Mouse (Mus musculus) adrenal gland, postnatal 10 days (tissue): Measurements from ENCODE around the gene Adh6b. TPM values are rescaled to one million over a fixed set of nuclear protein-coding genes. Genes with fewer than 3 reads are reported as not detected.

Experiments
- DNase-seq: peaks from one replicate; pipeline ENCODE4 v3.0.0; 2021; ENCODE audit warnings: mixed read lengths
- long read RNA-seq, 2 experiments: library from polyadenylated mRNA; stranded (forward); transcript quantifications; one replicate each; pipeline ENCODE4 v2.0.0; 2021
- total RNA-seq, 2 experiments: library from RNA; stranded (reverse); gene quantifications; 2 replicates each; pipeline ENCODE4 v1.2.3; 2021

Gene Adh6b
- total RNA-seq, result 1 to 10 TPM; 1.1 to 1.2 TPM
- long read RNA-seq, experiment 1, partial matches to known transcripts, result 0 of 1 reads
- long read RNA-seq, experiment 1, other reads (novel, unspliced or antisense), result 0 of 1 reads
- long read RNA-seq, experiment 2, partial matches to known transcripts, result 1 of 1 reads
- long read RNA-seq, experiment 2, other reads (novel, unspliced or antisense), result 0 of 1 reads

- no peak for DNase-seq
These were observed at the start of gene Adh6b for GRCm38 (mm10) chr3:138341471-138341870. Adh6b (plus strand) TSS chr3:138341775.

- peak; percentile 49 for DNase-seq
These were observed 48.2 kb upstream of the Adh6b start for GRCm38 (mm10) chr3:138293298-138293895.

- DNase-seq, result no peak
These were observed 41.4 kb upstream of the Adh6b start for GRCm38 (mm10) chr3:138300130-138300529.

GRCm38 (mm10) chr3:138302676-138303075 lies 38.9 kb upstream of the Adh6b start:
- no peak for DNase-seq

GRCm38 (mm10) chr3:138303771-138304488 lies 37.6 kb upstream of the Adh6b start:
- no peak for DNase-seq

- DNase-seq, result no peak
These were observed 37.1 kb upstream of the Adh6b start for GRCm38 (mm10) chr3:138304489-138304871.

- DNase-seq, result no peak
These were observed 35.9 kb upstream of the Adh6b start for GRCm38 (mm10) chr3:138305486-138306289.

GRCm38 (mm10) chr3:138306290-138306683 lies 35.3 kb upstream of the Adh6b start:
- DNase-seq, result no peak

- DNase-seq, result no peak
These were observed 31.7 kb upstream of the Adh6b start for GRCm38 (mm10) chr3:138309910-138310309.

- DNase-seq, result no peak
These were observed 30.6 kb upstream of the Adh6b start for GRCm38 (mm10) chr3:138311015-138311414.

- DNase-seq, result no peak
These were observed 28.6 kb upstream of the Adh6b start, which contains the start of gene Adh6a for GRCm38 (mm10) chr3:138312965-138313364. Adh6a (plus strand) TSS chr3:138313286.

- DNase-seq, result no peak
These were observed 24.6 kb upstream of the Adh6b start for GRCm38 (mm10) chr3:138316908-138317472.

- DNase-seq, result no peak
These were observed 16.6 kb upstream of the Adh6b start for GRCm38 (mm10) chr3:138325001-138325400.

GRCm38 (mm10) chr3:138325466-138325865 lies 16.1 kb upstream of the Adh6b start:
- no peak for DNase-seq

GRCm38 (mm10) chr3:138333910-138334309 lies 7.7 kb upstream of the Adh6b start:
- DNase-seq, result no peak

- no peak for DNase-seq
These were observed 7.3 kb upstream of the Adh6b start for GRCm38 (mm10) chr3:138334320-138334719.

- DNase-seq, result no peak
These were observed 6.0 kb upstream of the Adh6b start for GRCm38 (mm10) chr3:138335566-138335965.

- no peak for DNase-seq
These were observed 5.3 kb upstream of the Adh6b start for GRCm38 (mm10) chr3:138336104-138336754.

GRCm38 (mm10) chr3:138347041-138347440 lies 5.5 kb downstream of the Adh6b start:
- no peak for DNase-seq

GRCm38 (mm10) chr3:138352012-138352809 lies 10.6 kb downstream of the Adh6b start:
- no peak for DNase-seq

GRCm38 (mm10) chr3:138358856-138359255 lies 17.3 kb downstream of the Adh6b start:
- DNase-seq, result no peak
